Mouse (Mus musculus) liver, postnatal 0 days (tissue): ENCODE data around the gene Hyal1.

Source experiments
- CTCF ChIP-seq: sonication (generic); IDR thresholded peaks from 2 replicates; pipeline ENCODE4 v1.5.1; 2016; ENCODE audit warnings: antibody characterized with exemption, low read depth
- EP300 ChIP-seq: IDR thresholded peaks from 2 replicates; pipeline ENCODE4 v1.6.1; 2016; ENCODE audit warnings: antibody characterized with exemption, low read depth, mild to moderate bottlenecking

DNA sequence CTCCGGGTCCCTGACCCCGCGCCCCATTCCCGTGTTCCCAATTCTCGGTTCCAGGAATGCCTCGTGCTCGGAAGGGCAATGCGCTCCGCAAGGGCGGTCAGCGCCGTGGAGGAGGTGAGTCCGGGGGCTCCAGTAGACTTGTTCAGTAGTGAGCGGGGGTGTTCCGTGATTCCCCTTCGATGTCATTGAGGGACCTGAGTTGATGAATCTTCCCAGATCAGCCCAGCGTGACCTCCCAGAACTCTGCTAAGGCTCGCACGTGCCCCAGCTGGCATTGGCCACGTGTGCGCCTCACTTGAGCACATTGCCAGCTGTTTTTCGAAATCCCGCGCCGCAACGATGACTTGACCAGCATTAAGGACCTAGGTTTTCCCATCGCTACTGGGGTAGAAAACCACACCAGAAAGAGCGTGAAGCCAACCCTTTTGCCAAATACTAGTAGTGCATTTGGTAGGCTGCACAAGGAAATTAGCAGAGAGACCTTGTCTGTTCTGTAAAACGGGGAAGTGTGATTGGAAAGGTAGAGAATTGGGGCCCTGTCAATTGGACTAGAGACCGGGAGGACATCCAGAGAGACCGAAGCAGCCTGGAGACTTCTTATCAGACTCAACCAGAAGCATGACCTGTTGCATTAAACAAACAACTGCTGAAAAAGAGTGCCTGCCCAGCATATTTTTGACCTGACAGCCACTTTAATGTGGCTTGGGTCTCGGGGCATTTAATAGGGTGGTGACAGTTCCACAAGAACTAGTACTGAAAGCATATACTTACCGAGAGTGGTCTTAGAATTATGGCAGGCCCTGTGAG is 11.3 kb downstream of the Hyal1 start:
- TF ChIP-seq CTCF (no peak), EP300 (peak; percentile 82)
